Mouse (Mus musculus): ENCODE data around the gene Fam117b. TPM values are rescaled to one million over a fixed set of nuclear protein-coding genes. Genes with fewer than 3 reads are reported as not detected.

Fam117b gene
- 10 to 100 TPM; 47.2 to 51.2 TPM for total RNA-seq (2021)
- long read RNA-seq, experiment 1, full-length matches to known transcripts: 13 of 21 reads
- long read RNA-seq, experiment 1, partial matches to known transcripts: 6 of 21 reads
- long read RNA-seq, experiment 1, other reads (novel, unspliced or antisense): 2 of 21 reads
- long read RNA-seq, experiment 2, full-length matches to known transcripts: 32 of 48 reads
- long read RNA-seq, experiment 2, partial matches to known transcripts: 6 of 48 reads
- long read RNA-seq, experiment 2, other reads (novel, unspliced or antisense): 10 of 48 reads

GRCm38 (mm10) chr1:59912413-59913157 is at the start of gene Fam117b:
Gene Fam117b (plus strand): TSS chr1:59913006.
- DNase-seq (ENCODE audit: low spot score in 2 of 2): peak; percentile 91 to 97

- DNase-seq (ENCODE audit: low spot score in 2 of 2): no peak
Measured at GRCm38 (mm10) chr1:59868041-59868440, 44.8 kb upstream of the Fam117b start.

GRCm38 (mm10) chr1:59874023-59874422 is 38.8 kb upstream of the Fam117b start:
- DNase-seq (ENCODE audit: low spot score in 2 of 2): no peak

- DNase-seq (ENCODE audit: low spot score in 2 of 2): no peak
Measured at GRCm38 (mm10) chr1:59878098-59878497, 34.7 kb upstream of the Fam117b start.

- DNase-seq (ENCODE audit: low spot score in 2 of 2): peak; percentile 38 to 65
Measured at GRCm38 (mm10) chr1:59883349-59884134, 29.3 kb upstream of the Fam117b start.

GRCm38 (mm10) chr1:59886899-59887298 is 25.9 kb upstream of the Fam117b start:
- no peak for DNase-seq (ENCODE audit: low spot score in 2 of 2)

GRCm38 (mm10) chr1:59888018-59888417 is 24.8 kb upstream of the Fam117b start:
- DNase-seq (ENCODE audit: low spot score in 2 of 2): no peak

GRCm38 (mm10) chr1:59891185-59891584 is 21.6 kb upstream of the Fam117b start:
- DNase-seq (ENCODE audit: low spot score in 2 of 2): no peak

GRCm38 (mm10) chr1:59892777-59893176 is 20.0 kb upstream of the Fam117b start:
- DNase-seq (ENCODE audit: low spot score in 2 of 2): no peak

GRCm38 (mm10) chr1:59894025-59894424 is 18.8 kb upstream of the Fam117b start:
- no peak for DNase-seq (ENCODE audit: low spot score in 2 of 2)

- no peak for DNase-seq (ENCODE audit: low spot score in 2 of 2)
Measured at GRCm38 (mm10) chr1:59895456-59895855, 17.4 kb upstream of the Fam117b start.

- no peak for DNase-seq (ENCODE audit: low spot score in 2 of 2)
Measured at GRCm38 (mm10) chr1:59897147-59897798, 15.5 kb upstream of the Fam117b start.

- no peak for DNase-seq (ENCODE audit: low spot score in 2 of 2)
Measured at GRCm38 (mm10) chr1:59899679-59900078, 13.1 kb upstream of the Fam117b start.

- DNase-seq (ENCODE audit: low spot score in 2 of 2): no peak
Measured at GRCm38 (mm10) chr1:59901082-59901876, 11.5 kb upstream of the Fam117b start.

GRCm38 (mm10) chr1:59902634-59903033 is 10.2 kb upstream of the Fam117b start:
- no peak for DNase-seq (ENCODE audit: low spot score in 2 of 2)

GRCm38 (mm10) chr1:59904630-59905295 is 8.0 kb upstream of the Fam117b start:
- DNase-seq (ENCODE audit: low spot score in 2 of 2): no peak

- DNase-seq (ENCODE audit: low spot score in 2 of 2): no peak
Measured at GRCm38 (mm10) chr1:59905916-59906315, 6.9 kb upstream of the Fam117b start.

- no peak for DNase-seq (ENCODE audit: low spot score in 2 of 2)
Measured at GRCm38 (mm10) chr1:59906819-59907521, 5.8 kb upstream of the Fam117b start.

GRCm38 (mm10) chr1:59907700-59908099 is 5.1 kb upstream of the Fam117b start:
- no peak for DNase-seq (ENCODE audit: low spot score in 2 of 2)

Data from adrenal gland, postnatal 4 days (tissue).